Mouse (Mus musculus) R1 (cell line): ENCODE data around the gene Mvb12a.

Experiments
- DNase-seq: peaks from one replicate; pipeline ENCODE4 v3.0.0-alpha.2; 2018; ENCODE audit warnings: low read depth, low spot score

The Mvb12a gene

DNA sequence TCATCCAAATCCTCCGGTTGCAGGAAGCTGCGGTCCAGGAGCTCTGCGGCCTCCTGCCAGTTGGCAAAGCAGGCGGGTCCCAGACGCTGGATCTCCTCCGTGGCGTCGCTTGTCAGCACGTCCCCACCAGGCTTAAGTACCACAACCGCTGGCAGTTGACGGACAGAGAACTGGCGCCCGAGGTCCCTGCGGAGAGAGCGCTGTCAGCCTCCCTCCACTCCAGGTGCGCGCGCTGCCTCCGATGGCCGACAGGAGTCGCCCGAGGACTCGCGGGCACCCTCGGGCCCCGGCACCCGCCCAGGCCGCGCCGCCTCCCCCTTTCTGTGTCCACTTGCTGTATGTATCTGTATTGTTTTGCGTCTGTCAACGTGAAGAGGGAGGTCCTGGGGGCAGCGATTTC, 20.0 kb downstream of the Mvb12a start:
- peak; percentile 69 for DNase-seq

DNA sequence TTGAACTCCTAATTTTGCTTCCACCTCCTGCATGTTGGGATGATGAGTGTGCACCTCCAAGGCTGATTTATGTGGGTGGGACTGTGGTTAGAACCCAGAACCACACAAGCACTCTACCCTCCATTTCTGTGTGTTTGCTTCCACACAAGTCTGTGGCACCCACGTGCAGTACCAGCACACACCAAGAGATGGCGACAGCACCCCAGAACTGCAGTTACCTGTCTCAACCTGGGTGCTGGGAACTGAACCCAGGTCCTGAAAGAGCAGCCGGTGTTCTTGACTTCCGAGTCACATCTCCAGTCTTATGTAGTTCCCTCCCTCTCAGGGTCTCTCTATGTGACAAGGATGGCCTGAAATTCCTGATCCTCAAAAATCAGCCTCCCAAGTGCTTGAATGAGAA, 21.3 kb downstream of the Mvb12a start:
- no peak for DNase-seq

DNA sequence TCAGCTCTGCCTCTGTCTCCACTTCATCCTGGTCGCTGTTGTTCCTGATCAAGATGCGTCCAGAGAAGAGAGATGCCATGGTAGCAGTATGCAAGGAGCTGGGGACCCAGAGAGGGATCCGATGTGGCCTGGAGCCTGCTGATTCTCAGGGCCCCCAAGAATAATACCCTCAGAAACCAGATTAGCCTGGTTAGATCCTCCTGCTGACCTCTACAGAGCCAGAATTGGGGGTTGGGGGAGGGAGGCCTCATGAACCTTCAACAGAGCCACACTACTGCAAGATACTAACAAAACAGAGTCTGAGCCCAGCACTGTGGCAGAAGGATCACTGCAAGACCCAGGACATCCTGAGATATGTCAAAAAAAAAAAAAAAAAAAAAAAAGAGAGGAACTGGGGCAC, 23.8 kb downstream of the Mvb12a start, which contains the start of gene Nxnl1:
Gene Nxnl1 (minus strand): TSS at position 101 of the 400 bp plus-strand sequence.
- DNase-seq, result no peak

DNA sequence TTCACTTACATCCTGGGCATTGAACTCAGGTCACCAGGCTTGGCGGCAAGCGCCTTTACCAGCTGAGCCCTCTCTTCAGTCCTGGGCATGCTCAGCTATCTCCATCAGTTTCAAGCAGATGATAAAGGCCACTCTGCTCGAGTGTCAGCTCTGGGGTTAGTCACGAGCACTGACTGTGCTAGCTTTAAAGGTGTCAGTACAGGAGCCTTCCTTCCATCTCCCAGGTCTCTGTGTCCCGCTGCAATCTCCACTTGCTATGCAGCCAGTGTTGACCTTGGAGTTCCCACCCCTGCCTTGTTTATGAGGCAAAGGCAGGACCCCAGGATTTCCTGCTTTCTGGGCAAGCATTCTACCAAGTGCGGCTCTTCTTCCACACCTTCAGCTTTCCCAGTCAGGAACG, 24.9 kb downstream of the Mvb12a start:
- DNase-seq, result no peak

DNA sequence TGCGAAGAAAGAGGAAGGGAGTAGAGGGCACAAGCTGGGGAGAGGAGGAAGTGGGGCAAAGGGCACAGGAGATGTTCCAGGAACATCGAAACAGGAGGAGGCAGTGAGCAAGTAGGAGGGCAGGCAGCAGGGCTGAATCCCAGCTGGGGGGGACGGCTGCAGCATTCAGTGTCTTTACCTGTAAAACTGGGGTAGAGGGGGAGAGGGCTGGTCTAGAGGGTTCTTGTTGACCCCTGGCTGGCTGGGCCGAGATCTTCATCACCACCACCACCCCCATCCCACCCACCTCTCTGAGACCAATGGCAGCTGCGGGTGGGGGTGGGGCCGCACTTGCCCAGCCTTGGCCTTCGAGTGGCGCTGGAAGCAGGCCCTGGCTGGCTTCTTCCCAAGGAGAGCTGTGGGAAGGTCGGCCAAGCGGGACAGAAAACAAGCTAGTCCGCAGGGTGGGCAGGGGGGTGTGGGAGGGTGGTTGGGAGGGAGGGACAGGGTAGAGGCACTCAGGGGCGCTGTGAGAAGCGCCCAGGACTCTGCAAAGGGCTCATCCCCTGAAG, 25.7 kb downstream of the Mvb12a start, which contains the start of gene Slc27a1:
Gene Slc27a1 (plus strand): TSS at position 496 of the 551 bp plus-strand sequence.
- DNase-seq, result no peak

DNA sequence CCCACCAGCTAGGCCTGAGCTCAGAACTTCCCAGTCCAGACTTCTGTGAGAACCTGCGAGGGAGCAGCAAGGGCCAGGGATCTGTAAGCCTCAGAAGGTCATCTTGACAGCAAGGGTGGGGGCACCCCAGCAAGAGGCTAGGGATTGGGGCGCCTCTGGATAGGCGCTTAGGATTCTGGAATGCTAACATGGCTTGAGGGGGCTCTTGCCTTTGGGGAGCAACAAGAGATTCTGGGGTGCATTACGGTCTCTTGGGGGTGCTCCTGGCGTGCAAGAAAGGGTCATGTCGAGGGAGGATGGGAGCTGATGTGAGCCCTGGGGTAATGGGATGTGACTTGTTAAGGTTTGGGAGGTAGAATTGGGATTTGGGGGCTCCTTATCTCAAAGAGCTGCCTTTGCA, 26.2 kb downstream of the Mvb12a start:
- no peak for DNase-seq

DNA sequence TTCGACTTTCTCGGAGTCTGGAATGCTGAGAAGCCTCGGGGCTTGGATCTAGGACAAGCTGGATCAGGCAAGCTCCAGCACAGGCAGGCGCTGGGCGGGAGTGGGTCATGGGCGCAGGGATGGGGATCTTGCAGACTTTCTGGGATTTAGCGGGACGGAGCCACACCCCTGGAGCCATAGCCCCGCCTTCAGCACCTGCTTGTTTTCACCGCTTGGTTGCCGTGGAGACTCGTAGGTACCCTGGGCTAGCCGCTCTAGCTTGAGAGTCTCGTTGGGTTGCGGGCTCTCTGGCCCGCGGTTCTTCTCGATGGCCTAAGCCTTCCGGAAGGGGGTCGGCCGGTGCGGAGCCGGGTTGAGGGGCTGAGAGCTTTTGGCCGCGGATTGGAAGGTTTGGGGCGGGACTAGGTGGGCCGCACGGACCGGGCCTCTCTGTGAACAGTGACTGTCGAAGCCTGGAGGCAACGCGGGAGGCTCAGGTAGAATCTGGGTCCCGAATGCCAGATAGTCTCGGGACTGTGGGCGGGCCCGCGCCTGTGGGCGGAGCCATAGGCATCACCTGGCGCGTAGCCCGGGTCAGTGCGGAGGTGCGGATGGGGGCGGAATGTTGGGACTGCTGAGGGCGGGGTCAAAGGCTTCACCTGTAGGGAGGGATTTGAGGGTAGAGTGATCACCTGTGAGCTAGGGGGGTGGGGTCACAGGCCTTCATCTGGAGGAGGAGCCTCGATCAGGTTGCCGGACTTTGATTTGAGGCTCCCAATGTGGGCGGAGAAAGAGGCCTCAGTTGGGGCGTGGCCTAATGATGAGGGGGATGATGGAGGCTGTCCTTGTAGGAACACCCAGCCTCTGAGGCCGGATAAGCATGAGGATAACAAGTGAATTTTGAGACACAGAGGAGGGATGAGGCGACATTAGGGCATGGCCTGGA, 26.9 kb downstream of the Mvb12a start:
- DNase-seq, result peak; percentile 98

DNA sequence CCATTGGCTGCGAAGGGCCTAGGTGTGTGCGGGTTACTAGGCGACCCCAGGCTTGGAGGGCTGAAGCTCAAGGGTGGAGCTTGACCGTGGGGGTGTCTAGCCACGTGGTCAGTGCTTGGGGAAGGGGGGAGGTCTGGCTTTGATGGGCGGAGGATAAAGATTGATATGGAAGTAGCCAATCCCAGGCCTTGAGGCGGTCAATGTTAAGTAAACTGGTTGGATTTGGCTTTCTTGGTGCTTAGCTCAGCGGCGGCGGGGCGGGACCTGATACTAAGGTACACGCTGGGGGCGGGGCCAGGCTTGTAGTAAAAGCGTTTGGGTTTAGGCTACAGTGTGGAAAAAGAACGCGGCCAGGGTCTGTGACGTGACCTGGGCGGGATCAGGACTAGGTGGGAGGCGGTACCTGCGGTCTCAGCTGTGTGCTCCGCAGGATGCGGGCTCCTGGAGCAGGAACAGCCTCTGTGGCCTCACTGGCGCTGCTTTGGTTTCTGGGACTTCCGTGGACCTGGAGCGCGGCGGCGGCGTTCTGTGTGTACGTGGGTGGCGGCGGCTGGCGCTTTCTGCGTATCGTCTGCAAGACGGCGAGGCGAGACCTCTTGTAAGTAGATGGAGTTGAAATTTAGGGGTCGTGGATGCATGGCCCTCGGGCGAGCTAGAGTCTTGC, 27.7 kb downstream of the Mvb12a start:
- peak; percentile 100 for DNase-seq

DNA sequence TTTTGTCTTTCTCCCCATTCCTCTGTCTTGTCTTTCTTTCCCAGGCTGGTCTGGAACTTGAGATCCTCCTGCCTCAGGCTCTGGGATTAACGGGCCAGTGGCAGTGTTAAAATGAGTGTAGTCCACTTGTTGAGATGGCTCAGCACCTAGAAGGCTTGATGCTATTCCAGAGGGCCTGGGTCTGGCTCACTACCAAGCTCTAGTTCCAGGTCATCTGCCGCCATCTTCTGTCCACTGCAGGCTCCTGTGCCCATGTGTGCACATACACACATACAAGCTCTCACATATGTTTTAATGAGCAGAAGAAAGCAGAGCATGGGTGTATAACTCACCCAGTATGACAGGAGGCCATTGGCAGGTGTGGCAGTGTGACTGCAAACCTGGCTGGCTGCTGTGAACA, 29.4 kb downstream of the Mvb12a start:
- DNase-seq, result no peak

DNA sequence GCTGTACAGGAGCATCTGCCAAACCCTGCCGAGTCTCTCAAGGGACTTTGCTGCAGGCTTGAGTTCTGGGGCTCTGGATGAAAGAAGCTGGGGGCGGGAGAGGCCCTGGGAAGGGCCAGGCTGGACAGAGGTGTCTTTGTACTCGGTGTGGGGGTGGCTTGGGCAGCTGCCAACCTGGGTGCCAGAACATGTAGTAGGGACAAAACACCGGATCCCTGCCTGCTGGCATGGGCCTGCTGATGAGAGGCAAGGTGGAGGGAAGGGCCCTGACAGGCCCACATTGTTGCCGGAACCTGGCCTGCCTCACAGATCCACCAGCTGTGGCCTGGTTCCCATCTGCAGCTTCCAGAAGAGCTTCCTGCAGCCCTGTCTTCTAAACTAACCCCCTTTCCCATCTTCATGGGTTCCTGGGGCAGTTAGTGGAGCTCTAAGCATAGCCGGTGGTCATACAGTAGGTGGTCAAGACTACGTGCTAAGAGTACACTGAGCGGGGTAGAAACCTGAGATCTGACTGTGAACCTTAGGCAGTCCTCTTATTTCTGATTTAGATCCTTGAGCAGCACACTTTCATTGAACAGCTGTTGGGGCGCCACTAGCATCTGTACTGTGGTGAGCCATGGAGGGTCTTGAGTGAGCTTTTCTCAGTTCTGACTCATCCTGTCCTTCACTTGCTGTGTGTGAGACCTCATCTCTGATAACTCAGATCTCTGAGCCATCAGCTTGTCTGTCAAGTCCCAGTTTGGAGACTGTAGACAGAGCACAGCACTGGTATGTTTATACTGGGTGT, 30.3 kb downstream of the Mvb12a start:
- no peak for DNase-seq

DNA sequence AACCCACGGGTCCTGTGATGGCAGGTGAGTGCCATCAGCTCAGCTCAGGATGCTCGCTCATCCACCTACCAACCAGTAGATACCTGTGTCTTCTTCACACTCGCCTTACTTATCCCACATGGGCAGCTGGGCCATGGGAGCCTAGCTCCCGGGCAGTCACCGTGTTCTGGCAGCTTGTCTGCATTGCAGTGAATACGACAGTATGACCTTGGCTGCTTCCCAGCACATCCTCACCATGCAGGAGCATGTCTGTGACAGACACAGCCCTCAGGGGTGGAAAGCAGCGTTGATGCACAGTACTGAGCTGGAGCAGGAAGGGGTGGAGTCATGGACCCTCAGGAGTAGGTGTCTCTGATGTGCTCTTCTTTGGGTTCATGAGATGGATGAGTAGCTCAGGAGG, 31.7 kb downstream of the Mvb12a start:
- no peak for DNase-seq

DNA sequence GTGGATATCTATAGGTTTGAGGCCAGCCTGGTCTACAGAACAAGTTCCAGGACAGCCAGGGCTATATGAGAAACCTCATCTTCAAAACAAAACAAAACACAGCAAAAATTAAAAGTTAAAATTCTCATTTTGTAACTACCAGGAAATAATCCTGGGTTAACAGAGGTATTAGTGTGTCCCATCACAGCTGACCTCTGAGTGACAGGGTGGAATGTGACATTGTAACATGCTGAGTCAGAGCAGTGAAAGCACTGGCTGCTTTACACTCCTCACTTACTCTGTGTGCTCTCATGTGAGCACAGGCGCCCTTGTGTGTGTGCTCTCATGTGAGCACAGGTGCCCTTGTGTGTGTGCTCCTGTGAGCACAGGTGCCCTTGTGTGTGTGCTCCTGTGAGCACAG, 32.3 kb downstream of the Mvb12a start:
- DNase-seq, result no peak

DNA sequence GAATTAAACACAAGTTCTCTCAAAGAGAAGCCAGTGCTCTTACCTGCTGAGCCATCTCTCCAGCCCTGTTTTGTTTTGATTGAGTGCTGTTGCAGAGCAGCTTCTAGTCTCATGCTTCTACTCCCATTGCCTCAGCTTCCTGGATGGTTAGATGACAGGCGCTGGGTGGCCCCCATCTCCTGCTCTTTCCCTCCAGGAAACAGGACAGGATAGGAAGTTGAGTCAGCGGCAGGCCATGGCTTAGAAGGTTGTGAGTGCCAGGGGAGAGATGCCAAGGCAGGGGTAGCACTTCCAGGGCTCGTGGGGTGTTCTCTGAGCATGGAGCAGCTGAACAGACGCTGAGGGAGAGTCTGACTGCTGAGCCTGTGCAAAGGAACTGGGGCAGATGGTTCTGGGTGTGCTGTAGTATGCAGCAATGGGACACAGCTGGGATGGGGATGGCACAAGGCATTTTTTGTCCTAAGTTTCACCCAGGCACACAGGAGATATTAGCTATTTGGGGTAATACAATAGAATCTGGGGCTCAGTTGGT, 35.2 kb downstream of the Mvb12a start:
- DNase-seq, result no peak

DNA sequence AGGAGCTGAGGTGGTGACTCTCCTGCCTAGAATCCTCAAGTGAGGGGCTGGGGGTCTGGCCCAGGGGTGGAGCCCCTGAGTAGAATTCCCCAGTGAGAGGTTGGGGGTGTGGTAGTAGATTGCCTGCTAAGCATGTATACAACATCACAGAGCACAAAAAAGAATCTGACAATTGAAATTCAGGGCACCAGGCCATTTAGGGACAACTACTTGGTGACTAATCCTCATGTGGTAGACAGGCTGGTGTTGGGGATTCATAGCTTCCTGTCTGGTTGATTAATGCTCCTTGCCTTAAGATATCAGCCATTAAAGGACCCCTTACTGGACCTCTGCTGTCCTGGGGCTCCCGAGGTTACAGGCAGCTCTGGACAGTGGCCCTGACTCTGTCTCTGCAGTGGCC, 36.3 kb downstream of the Mvb12a start:
- DNase-seq, result no peak

DNA sequence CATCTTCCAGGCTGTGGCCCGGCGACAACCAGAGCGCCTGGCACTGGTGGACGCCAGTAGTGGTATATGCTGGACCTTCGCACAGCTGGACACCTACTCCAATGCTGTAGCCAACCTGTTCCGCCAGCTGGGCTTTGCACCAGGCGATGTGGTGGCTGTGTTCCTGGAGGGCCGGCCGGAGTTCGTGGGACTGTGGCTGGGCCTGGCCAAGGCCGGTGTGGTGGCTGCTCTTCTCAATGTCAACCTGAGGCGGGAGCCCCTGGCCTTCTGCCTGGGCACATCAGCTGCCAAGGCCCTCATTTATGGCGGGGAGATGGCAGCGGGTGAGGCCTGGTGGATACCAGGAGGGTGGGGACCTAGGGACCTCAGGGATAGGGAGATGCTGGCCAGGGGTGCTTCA, 36.8 kb downstream of the Mvb12a start:
- no peak for DNase-seq

DNA sequence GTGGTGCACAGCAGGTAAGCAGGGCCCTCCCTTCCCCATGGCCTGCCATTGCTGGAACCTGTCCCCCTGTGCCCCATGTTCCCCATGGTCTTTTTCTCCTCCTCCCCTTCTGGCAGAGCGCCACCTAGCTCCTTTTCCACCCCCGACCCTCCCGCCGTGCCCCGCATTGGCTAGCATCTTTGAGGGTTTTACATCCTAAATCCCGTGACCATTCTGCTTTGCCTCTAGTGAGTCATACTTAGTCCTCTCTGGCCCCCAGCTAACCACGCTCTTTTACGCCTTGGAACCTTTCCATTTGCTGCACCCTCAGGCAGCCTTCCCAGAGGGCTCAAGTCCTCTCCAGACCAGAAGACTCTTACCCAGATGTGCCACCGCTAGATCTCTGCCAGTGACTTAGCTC, 37.5 kb downstream of the Mvb12a start:
- DNase-seq, result no peak

DNA sequence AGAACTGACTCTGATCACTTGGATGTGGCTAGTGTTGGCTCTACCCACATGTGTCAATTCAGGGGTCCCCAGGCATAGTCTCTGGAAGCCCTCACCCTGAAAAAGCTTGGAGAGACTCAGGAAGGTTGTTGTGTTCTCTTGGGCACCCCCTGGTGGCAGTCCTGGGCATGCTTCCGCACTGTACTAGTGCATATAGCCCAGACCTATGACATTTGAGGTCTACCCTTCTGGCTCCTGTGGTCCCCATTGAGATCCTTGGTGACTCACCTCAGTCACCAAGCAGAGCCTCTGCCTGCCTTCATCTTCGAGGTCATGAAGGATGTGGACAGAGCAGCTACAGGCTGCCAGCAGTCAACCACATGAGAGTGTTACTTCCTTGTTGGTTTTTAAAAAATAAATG, 44.2 kb downstream of the Mvb12a start:
- DNase-seq, result peak; percentile 77

DNA sequence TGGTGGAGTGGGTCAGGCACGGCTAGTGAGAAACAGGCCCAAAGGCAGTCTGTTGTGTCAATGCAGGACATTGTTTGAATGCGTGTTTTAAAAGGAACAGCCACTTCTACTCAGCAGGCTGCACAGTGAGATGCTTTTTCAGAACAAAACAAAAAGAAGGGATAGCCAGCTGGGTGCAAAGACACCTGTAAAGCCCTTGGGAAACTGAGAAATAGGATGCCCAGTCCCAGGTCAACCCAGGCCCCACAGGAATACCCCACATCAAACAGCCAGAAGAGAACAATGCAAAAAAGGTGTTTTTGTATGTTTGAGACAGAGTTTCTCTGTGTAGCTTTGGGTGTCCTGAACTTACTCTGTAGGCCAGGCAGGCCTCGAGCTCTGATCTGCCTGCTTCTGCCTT, 46.0 kb downstream of the Mvb12a start:
- DNase-seq, result no peak

DNA sequence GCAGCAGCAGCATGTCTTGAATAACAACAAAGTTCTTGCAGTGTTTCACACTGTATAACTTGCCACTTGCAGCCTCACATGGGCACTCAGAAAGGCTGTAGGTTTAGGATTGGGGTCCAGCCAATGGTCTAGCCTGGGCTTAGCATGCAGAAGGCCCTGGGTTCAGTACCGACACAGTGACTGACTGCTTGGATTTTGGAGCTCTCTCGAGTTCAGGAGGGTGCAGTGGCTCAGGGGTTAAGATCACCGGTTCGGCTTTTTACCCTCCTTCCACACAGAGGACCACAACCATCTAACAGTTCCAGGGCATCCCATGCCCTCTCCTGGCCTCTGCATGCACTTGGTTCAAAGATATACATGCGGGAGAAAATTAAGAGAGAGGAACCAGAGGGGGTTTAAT, 48.3 kb downstream of the Mvb12a start:
- DNase-seq, result no peak

DNA sequence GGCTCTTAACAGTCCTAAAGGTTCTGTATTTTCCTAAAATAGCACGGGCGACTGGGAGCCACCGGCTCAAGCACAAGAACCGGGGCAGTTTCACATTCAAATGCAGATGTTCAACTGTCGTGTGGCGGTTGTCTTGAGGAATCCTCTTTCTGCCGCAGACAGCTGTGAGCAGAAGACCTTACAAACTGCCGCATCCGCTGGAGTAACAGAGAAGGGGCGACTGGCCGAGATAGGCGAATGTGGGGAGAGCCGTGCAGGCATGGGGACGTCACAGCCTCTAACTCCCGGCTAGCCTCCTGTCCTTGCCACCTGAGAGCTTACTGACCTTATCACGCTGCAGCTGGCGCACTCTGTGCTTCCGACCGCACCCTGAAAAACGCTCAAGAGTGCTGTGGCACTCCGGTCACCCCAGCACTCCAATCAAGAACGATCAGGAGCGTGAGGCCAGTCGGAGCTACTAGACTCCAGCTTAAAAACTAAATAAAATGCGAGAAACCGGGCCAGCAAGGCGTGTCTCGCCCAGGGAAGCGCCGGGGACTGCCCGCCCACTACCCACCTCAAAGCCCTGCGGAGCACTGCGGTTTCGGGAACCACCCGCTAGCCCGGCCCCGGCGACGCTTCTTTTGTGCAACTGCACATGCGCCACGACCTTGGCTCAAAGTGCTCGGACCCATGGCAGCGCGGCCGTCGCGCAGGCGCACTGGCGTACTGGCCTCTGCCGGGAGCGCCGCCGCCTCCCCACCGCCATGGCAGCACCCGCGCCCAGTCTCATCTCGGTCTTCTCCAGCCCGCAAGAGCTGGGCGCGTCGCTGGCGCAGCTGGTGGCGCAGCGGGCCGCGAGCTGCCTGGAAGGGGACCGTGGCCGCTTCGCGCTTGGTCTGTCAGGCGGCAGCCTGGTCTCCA, 49.0 kb downstream of the Mvb12a start, which contains the start of gene Pgls:
Gene Pgls (plus strand): TSS at position 706 of the 903 bp plus-strand sequence.
- DNase-seq, result peak; percentile 95
